Comparison of ENCODE assay signal across 15 mouse cellular contexts in the genomic region with DNA sequence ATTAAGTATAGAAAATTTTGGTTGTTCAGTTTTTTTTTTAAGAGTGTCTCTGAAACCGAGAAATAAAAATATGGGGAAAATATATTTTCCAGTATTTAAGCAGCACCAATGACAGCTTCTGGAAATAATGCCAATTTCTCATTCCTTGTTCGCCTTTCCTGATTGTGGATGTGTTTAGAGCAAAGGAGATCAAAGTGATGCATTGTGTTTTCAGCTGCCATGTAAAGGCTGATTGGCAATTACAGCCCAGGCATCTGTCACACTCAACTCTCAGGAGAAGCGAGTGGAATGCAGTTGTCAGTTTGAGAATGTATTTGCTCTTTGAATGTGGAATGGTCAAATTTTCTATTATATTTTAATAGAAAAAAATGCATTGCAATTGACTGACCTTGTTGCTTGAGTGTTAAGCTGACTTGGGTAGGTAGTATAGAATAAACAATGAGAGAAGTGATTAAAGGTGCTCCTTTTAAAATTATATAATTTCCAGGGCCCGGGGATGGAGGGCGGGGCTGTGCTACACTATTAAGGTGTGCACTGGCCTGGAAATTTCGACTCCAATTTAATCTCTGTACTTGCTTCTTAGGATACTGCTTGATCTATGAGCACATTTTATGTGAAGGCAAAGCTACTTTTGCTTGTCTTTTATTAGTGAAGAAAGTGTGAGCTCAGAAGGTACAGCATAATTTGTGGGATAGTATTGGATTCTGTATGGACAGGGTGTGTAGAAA.
DNase-seq lines count a peak whose midpoint lies in the region; ATAC-seq and TF ChIP-seq lines count a peak whose summit lies in the region.
"Had no signal": no experiment of that assay in that cellular context is flagged by ENCODE, and none has a peak within 500 bp of the region (broad histone marks: within the 10 kb centered on the region; RNA-seq: fewer than 3 reads in every experiment).

No protein-coding gene starts in this region.

- H3K4me1 ChIP-seq in hindbrain, embryonic 12.5 days = 0 out of 2 replicates have a peak, but pooled peaks cover 4% of the 10 kb centered on the region
- H3K4me1 ChIP-seq in hindbrain, embryonic 10.5 days (replicated peaks) = no peaks in the 10 kb centered on the region; the same call in 1 of the 2 replicates
- no peaks in the 10 kb centered on the region for H3K4me1 ChIP-seq in forebrain, embryonic 11.5 days (replicated peaks; ENCODE audit: control insufficient read depth, insufficient read depth, low read length)
- peaks cover 5% of the 10 kb centered on the region; the same call in 1 of the 2 replicates for H3K4me1 ChIP-seq in midbrain, embryonic 14.5 days (ENCODE audit: control insufficient read depth, insufficient read depth, low read length)
- H3K4me1 ChIP-seq: lung, embryonic 15.5 days had no signal

- no peaks in the 10 kb centered on the region for H3K27me3 ChIP-seq in hindbrain, embryonic 12.5 days
- no peaks in the 10 kb centered on the region for H3K27me3 ChIP-seq in hindbrain, embryonic 10.5 days (ENCODE audit: insufficient read depth, poor library complexity, severe bottlenecking)
- no peaks in the 10 kb centered on the region for H3K27me3 ChIP-seq in forebrain, embryonic 11.5 days (ENCODE audit: control insufficient read depth, insufficient read depth, low read length)
- no peaks in the 10 kb centered on the region for H3K27me3 ChIP-seq in midbrain, embryonic 14.5 days (ENCODE audit: control insufficient read depth, insufficient read depth, low read length)
- H3K27me3 ChIP-seq: lung, embryonic 15.5 days had no signal

- intact Hi-C loops in heart, postnatal 36 days (cut with DNase I) = no loop called here
- intact Hi-C loops in gastrocnemius, adult 2 months (cut with DNase I) = no loop called here

- no peaks in the 10 kb centered on the region for H3K36me3 ChIP-seq in hindbrain, embryonic 12.5 days
- no peaks in the 10 kb centered on the region for H3K36me3 ChIP-seq in hindbrain, embryonic 10.5 days
- no peaks in the 10 kb centered on the region for H3K36me3 ChIP-seq in forebrain, embryonic 11.5 days (ENCODE audit: control insufficient read depth, insufficient read depth, low read length)
- no peaks in the 10 kb centered on the region for H3K36me3 ChIP-seq in midbrain, embryonic 14.5 days (ENCODE audit: control insufficient read depth, insufficient read depth, low read length)
- H3K36me3 ChIP-seq: lung, embryonic 15.5 days had no signal

- WGBS in hindbrain, embryonic 12.5 days = 53% methylated on average over 6 of the region's 6 CpGs
- WGBS in hindbrain, embryonic 10.5 days = 63% methylated on average over 6 of the region's 6 CpGs
- WGBS in forebrain, embryonic 11.5 days = 48% methylated on average over 6 of the region's 6 CpGs
- WGBS in midbrain, embryonic 14.5 days = 50% methylated on average over 6 of the region's 6 CpGs

- no peak for DNase-seq in hindbrain, embryonic 10.5 days (ENCODE audit: low spot score)
- peak; percentile 91 for DNase-seq in brain, embryonic 14.5 days (ENCODE audit: low read depth)
- no peak for DNase-seq in forebrain, embryonic 11.5 days (ENCODE audit: low spot score)
- DNase-seq in midbrain, embryonic 14.5 days = peak; percentile 66
- no peak for DNase-seq in heart, postnatal 36 days
- DNase-seq in gastrocnemius, adult 2 months = no peak
- DNase-seq: adrenal gland, postnatal 10 days; B cell, adult 2 months; cerebellum, adult 8-10 months; gastrocnemius, postnatal 25 days; heart, postnatal 14 days; layer of hippocampus, postnatal 36 days had no signal

- no peak overlapping the region for H3K27ac ChIP-seq in hindbrain, embryonic 12.5 days
- H3K27ac ChIP-seq in hindbrain, embryonic 10.5 days = no peak overlapping the region
- peak overlapping the region; percentile 31; the same call in 1 of the 2 replicates for H3K27ac ChIP-seq in forebrain, embryonic 11.5 days (ENCODE audit: low read depth, low read length)
- H3K27ac ChIP-seq in midbrain, embryonic 14.5 days (replicated peaks; ENCODE audit: low read depth, low read length) = no peak overlapping the region
- no peak overlapping the region for H3K27ac ChIP-seq in gastrocnemius, adult 2 months
- H3K27ac ChIP-seq: lung, embryonic 15.5 days had no signal

- H3K9ac ChIP-seq in hindbrain, embryonic 12.5 days = no peak overlapping the region
- no peak overlapping the region for H3K9ac ChIP-seq in forebrain, embryonic 11.5 days (ENCODE audit: low read length)
- no peak overlapping the region for H3K9ac ChIP-seq in midbrain, embryonic 14.5 days (replicated peaks; ENCODE audit: low read length)
- H3K9ac ChIP-seq: lung, embryonic 15.5 days had no signal

- no peaks in the 10 kb centered on the region for H3K9me3 ChIP-seq in hindbrain, embryonic 12.5 days (replicated peaks)
- no peaks in the 10 kb centered on the region for H3K9me3 ChIP-seq in hindbrain, embryonic 10.5 days
- no peaks in the 10 kb centered on the region for H3K9me3 ChIP-seq in forebrain, embryonic 11.5 days (ENCODE audit: control insufficient read depth, low read length)
- H3K9me3 ChIP-seq in midbrain, embryonic 14.5 days (ENCODE audit: control insufficient read depth, low read length) = no peaks in the 10 kb centered on the region
- H3K9me3 ChIP-seq: lung, embryonic 15.5 days had no signal

- no peak for TF ChIP-seq POLR2A in brain, embryonic 14.5 days (IDR thresholded peaks at IDR 0.05; ENCODE audit: borderline replicate concordance, extremely low read depth, insufficient read depth, insufficient read length, poor library complexity, severe bottlenecking)

- no peak for TF ChIP-seq CTCF in brain, embryonic 14.5 days (IDR thresholded peaks at IDR 0.05; ENCODE audit: borderline replicate concordance, extremely low read depth, insufficient read depth, insufficient read length)
- TF ChIP-seq CTCF in gastrocnemius, adult 2 months (IDR thresholded peaks at IDR 0.05) = no peak

- H3K4me3 ChIP-seq in hindbrain, embryonic 12.5 days = no peak overlapping the region
- H3K4me3 ChIP-seq in hindbrain, embryonic 10.5 days = no peak overlapping the region
- H3K4me3 ChIP-seq in forebrain, embryonic 11.5 days (ENCODE audit: low read depth, low read length) = no peak overlapping the region
- H3K4me3 ChIP-seq in midbrain, embryonic 14.5 days (replicated peaks; ENCODE audit: low read depth, low read length) = no peak overlapping the region
- H3K4me3 ChIP-seq in gastrocnemius, adult 2 months = no peak overlapping the region
- H3K4me3 ChIP-seq: lung, embryonic 15.5 days had no signal

- H3K4me2 ChIP-seq in hindbrain, embryonic 12.5 days (replicated peaks) = no peak overlapping the region
- H3K4me2 ChIP-seq in forebrain, embryonic 11.5 days (ENCODE audit: low read depth, low read length, severe bottlenecking) = no peak overlapping the region
- no peak overlapping the region for H3K4me2 ChIP-seq in midbrain, embryonic 14.5 days (ENCODE audit: low read length)
- H3K4me2 ChIP-seq: heart, embryonic 11.5 days; lung, embryonic 15.5 days had no signal

- ATAC-seq in hindbrain, embryonic 12.5 days (ENCODE audit: low FRiP score) = peak; percentile 58; the same call in 1 of the 2 replicates
- peak; percentile 81 for ATAC-seq in forebrain, embryonic 11.5 days (replicated peaks; ENCODE audit: low FRiP score)
- no peak; the same call in 1 of the 2 replicates for ATAC-seq in midbrain, embryonic 14.5 days (ENCODE audit: low FRiP score, low TSS enrichment)

Comparison
In these comparisons a context has a peak if more than half of its experiments do, and no peak if none do; other contexts are left out.
1. DNase-seq: peak in brain, embryonic 14.5 days (single experiment) and midbrain, embryonic 14.5 days (single experiment); none in hindbrain, embryonic 10.5 days (single experiment), forebrain, embryonic 11.5 days (single experiment), heart, postnatal 36 days (0 of 2) and gastrocnemius, adult 2 months (single experiment).